Mouse (Mus musculus): ENCODE measurements around the gene Mavs.

GRCm38 (mm10) chr2:131260544-131261307 lies 26.9 kb downstream of the Mavs start:
- TF ChIP-seq CTCF (IDR thresholded peaks at IDR 0.05; ENCODE audit: borderline replicate concordance, insufficient read depth, low read depth, low read length), result no peak
- no peak for TF ChIP-seq POLR2A (IDR thresholded peaks at IDR 0.05; ENCODE audit: borderline replicate concordance, insufficient read depth, low read length)

Measured in cerebellum, adult 2 months (tissue).